Mouse (Mus musculus) testis, adult 2 months (tissue): ENCODE data around the gene Gm21093.
"Not testable (repeated sequence)": the region's sequence is repeated elsewhere in the genome, so short reads cannot be mapped to it uniquely, and the experiment has no call there.

Experiments
- CTCF ChIP-seq: fragments of 200-500 bp; IDR thresholded peaks from 2 replicates; pipeline ENCODE4 v1.5.1; 2012; ENCODE audit warnings: low read depth, mild to moderate bottlenecking, inconsistent platforms, low read length, moderate library complexity; ENCODE audit not compliant: control insufficient read depth, insufficient read depth, insufficient replicate concordance
- POLR2A ChIP-seq: fragments of 200-500 bp; IDR thresholded peaks from 2 replicates; pipeline ENCODE4 v1.6.1; 2012; ENCODE audit warnings: low read depth, mild to moderate bottlenecking, inconsistent platforms, low read length, moderate library complexity; ENCODE audit not compliant: control insufficient read depth

DNA sequence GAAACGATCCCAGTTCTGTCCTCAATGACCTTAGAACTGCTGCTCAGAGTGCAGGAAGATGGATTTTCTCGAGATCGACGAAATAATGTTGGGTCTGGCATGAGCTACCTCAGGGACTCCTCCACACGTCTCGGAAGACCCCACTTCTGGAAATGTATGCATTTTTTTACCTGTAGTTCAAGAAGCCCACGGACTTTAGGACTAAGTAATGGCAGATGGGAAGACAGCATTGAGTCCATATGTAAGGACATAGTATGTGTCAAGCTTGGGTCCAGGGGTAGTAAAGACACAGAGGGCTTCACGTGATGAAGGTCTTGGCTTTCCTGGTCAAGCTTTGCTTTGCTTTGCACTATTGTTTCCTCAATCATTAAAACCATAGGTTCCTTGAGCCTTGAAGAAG, at the start of gene Gm21093:
- not testable (repeated sequence) for TF ChIP-seq CTCF, POLR2A
